Mouse (Mus musculus): ENCODE results near the gene Amotl1. TPM values are rescaled to one million over a fixed set of nuclear protein-coding genes. Genes with fewer than 3 reads are reported as not detected.
A peak's percentile ranks its signal among the peaks of the same experiment; 100 is the strongest.

Gene Amotl1
- polyA plus RNA-seq, 1 experiment, result 37.3 TPM

- H3K36me3 ChIP-seq (ENCODE audit: control insufficient read depth, insufficient read depth), result no peaks in the 10 kb centered on the region
- TF ChIP-seq TCF3 (IDR thresholded peaks at IDR 0.05; ENCODE audit: insufficient read length, low read depth) (no peak), POLR2A (IDR thresholded peaks at IDR 0.05; ENCODE audit: insufficient read length, low read depth) (no peak), POLR2AphosphoS2 (IDR thresholded peaks at IDR 0.05; ENCODE audit: insufficient read length, low read depth) (no peak), MYOG (IDR thresholded peaks at IDR 0.05; ENCODE audit: control insufficient read depth in 1 of 3, insufficient read depth in 1 of 3, insufficient read length in 2 of 3, low read depth in 2 of 3) (no peak), TCF12 (IDR thresholded peaks at IDR 0.05; ENCODE audit: insufficient read depth, poor library complexity, severe bottlenecking) (no peak), REST (IDR thresholded peaks at IDR 0.05; ENCODE audit: insufficient read depth, insufficient read length) (no peak), SRF (IDR thresholded peaks at IDR 0.05; ENCODE audit: control insufficient read depth, insufficient read length, low read depth) (no peak), USF1 (IDR thresholded peaks at IDR 0.05; ENCODE audit: low read depth) (no peak), MAX (IDR thresholded peaks at IDR 0.05; ENCODE audit: low read depth) (no peak), E2F4 (IDR thresholded peaks at IDR 0.05; ENCODE audit: insufficient read depth) (no peak), CEBPB (IDR thresholded peaks at IDR 0.05; ENCODE audit: insufficient read depth, poor library complexity, severe bottlenecking) (no peak), MYOD1 (IDR thresholded peaks at IDR 0.05; ENCODE audit: control insufficient read depth in 1 of 3, insufficient read length in 2 of 3, low read depth in 2 of 3) (no peak)
- H3ac ChIP-seq (ENCODE audit: control insufficient read depth, insufficient read length), result no peak overlapping the region
- H3K4me2 ChIP-seq (ENCODE audit: low read depth), result no peak overlapping the region
- no peaks in the 10 kb centered on the region for H3K27me3 ChIP-seq (ENCODE audit: control insufficient read depth, insufficient read depth, insufficient read length)
- no peak overlapping the region for H3K4me3 ChIP-seq
- H3K79me2 ChIP-seq (ENCODE audit: control insufficient read depth, insufficient read depth), result no peaks in the 10 kb centered on the region
Measured at GRCm38 (mm10) chr9:14523408-14524043, 121.3 kb downstream of the Amotl1 start.

DNA sequence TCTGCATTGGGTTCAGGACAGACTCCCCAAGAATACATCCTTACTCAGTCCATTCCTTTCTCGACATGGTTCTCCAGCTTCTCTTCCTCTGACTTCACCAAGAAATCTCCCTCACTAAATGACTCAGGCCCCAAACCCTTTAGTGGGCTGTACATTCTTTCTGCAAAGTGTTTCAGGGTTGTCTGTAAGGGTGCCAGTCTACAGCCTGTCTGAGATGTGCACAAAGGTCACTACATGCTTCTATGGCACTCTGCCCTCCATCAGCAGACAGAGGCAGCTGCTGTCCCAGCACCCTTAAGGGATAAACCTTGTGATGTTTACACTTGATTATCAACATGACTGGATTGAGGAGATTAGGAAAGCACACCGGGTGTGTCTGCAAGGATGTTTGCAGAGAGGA, 123.2 kb downstream of the Amotl1 start:
- Histone ChIP-seq H3K4me3 (no peak overlapping the region), H3K79me2 (ENCODE audit: control insufficient read depth, insufficient read depth) (no peaks in the 10 kb centered on the region), H3K4me2 (ENCODE audit: low read depth) (no peak overlapping the region), H3ac (ENCODE audit: control insufficient read depth, insufficient read length) (no peak overlapping the region), H3K36me3 (ENCODE audit: control insufficient read depth, insufficient read depth) (no peaks in the 10 kb centered on the region), H3K27me3 (ENCODE audit: control insufficient read depth, insufficient read depth, insufficient read length) (no peaks in the 10 kb centered on the region)
- no peak for TF ChIP-seq SRF (IDR thresholded peaks at IDR 0.05; ENCODE audit: control insufficient read depth, insufficient read length, low read depth)
- TF ChIP-seq MYOG (IDR thresholded peaks at IDR 0.05; ENCODE audit: control insufficient read depth in 1 of 3, insufficient read depth in 1 of 3, insufficient read length in 2 of 3, low read depth in 2 of 3), result peak in 1 of 3 experiments; percentile 45
- no peak for TF ChIP-seq REST (IDR thresholded peaks at IDR 0.05; ENCODE audit: insufficient read depth, insufficient read length)
- TF ChIP-seq MYOD1 (IDR thresholded peaks at IDR 0.05; ENCODE audit: control insufficient read depth in 1 of 3, insufficient read length in 2 of 3, low read depth in 2 of 3), result peak in 1 of 3 experiments; percentile 67

DNA sequence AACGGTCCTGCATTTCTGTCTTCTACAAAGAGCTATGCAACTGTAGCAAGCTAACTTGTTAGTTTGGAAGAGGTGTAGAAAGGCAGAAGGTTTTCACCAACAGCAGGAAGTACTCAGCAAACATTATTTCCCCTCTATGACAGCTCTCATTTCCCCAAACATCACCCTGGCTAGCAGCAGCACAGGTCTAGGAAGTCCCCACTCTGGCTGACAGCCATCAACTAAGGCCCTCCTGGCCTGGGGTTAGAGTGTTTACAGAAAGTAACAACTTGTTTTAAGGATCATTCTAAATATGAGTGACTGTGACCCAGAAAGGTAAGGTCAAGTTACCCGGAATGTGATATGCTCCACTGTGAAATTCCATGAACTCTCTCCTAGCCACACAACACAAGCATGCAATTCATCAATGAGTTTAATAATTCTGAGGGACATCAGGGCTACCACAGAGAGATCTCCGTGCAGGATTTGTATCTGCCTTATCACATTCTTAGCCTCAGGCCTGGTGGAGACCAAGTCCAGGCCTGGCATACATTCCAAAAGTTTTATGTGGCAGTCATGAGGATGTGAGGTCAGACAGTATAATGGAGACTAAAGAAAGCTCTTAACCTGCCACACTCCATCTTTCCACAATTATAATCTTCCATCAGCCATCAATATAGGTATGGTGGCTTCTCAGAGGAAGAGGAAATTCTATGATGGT, 123.7 kb downstream of the Amotl1 start:
- Histone ChIP-seq H3K36me3 (ENCODE audit: control insufficient read depth, insufficient read depth) (no peaks in the 10 kb centered on the region), H3K4me2 (ENCODE audit: low read depth) (peak overlapping the region; percentile 8), H3K4me3 (no peak overlapping the region), H3ac (ENCODE audit: control insufficient read depth, insufficient read length) (no peak overlapping the region), H3K27me3 (ENCODE audit: control insufficient read depth, insufficient read depth, insufficient read length) (no peaks in the 10 kb centered on the region), H3K79me2 (ENCODE audit: control insufficient read depth, insufficient read depth) (no peaks in the 10 kb centered on the region)
- TF ChIP-seq USF1 (IDR thresholded peaks at IDR 0.05; ENCODE audit: low read depth) (no peak), MYOD1 (IDR thresholded peaks at IDR 0.05; ENCODE audit: control insufficient read depth in 1 of 3, insufficient read length in 2 of 3, low read depth in 2 of 3) (no peak), POLR2A (IDR thresholded peaks at IDR 0.05; ENCODE audit: insufficient read length, low read depth) (no peak), MAX (IDR thresholded peaks at IDR 0.05; ENCODE audit: low read depth) (no peak), POLR2AphosphoS2 (IDR thresholded peaks at IDR 0.05; ENCODE audit: insufficient read length, low read depth) (no peak), CEBPB (IDR thresholded peaks at IDR 0.05; ENCODE audit: insufficient read depth, poor library complexity, severe bottlenecking) (no peak), SRF (IDR thresholded peaks at IDR 0.05; ENCODE audit: control insufficient read depth, insufficient read length, low read depth) (no peak), TCF3 (IDR thresholded peaks at IDR 0.05; ENCODE audit: insufficient read length, low read depth) (no peak), E2F4 (IDR thresholded peaks at IDR 0.05; ENCODE audit: insufficient read depth) (no peak), MYOG (IDR thresholded peaks at IDR 0.05; ENCODE audit: control insufficient read depth in 1 of 3, insufficient read depth in 1 of 3, insufficient read length in 2 of 3, low read depth in 2 of 3) (no peak), REST (IDR thresholded peaks at IDR 0.05; ENCODE audit: insufficient read depth, insufficient read length) (no peak), TCF12 (IDR thresholded peaks at IDR 0.05; ENCODE audit: insufficient read depth, poor library complexity, severe bottlenecking) (no peak)

DNA sequence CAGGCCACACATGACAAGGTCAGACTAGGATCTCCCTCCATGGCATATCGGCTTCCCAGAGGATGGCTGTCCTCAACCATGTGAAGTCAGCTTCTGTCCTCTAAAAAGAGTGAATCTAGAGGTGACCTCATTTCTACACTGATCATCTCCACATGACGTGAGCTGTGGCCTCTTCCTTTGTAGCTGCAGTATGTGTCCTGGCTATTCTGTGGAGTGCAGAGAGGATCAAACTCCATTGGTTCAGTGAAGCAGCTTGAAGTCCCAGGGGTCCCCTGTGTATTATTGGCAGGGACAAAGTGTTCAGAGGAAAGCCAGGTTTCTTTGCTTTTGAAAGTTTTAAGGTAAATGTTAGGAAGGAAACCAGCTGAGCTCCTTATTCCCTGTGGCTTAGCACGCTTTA, 126.8 kb downstream of the Amotl1 start:
- no peak overlapping the region for H3K4me2 ChIP-seq (ENCODE audit: low read depth)
- H3K79me2 ChIP-seq (ENCODE audit: control insufficient read depth, insufficient read depth), result no peaks in the 10 kb centered on the region
- H3K36me3 ChIP-seq (ENCODE audit: control insufficient read depth, insufficient read depth), result no peaks in the 10 kb centered on the region
- TF ChIP-seq MYOG (IDR thresholded peaks at IDR 0.05; ENCODE audit: control insufficient read depth in 1 of 3, insufficient read depth in 1 of 3, insufficient read length in 2 of 3, low read depth in 2 of 3) (no peak), MAX (IDR thresholded peaks at IDR 0.05; ENCODE audit: low read depth) (no peak), USF1 (IDR thresholded peaks at IDR 0.05; ENCODE audit: low read depth) (no peak), CEBPB (IDR thresholded peaks at IDR 0.05; ENCODE audit: insufficient read depth, poor library complexity, severe bottlenecking) (no peak), MYOD1 (IDR thresholded peaks at IDR 0.05; ENCODE audit: control insufficient read depth in 1 of 3, insufficient read length in 2 of 3, low read depth in 2 of 3) (no peak), POLR2A (IDR thresholded peaks at IDR 0.05; ENCODE audit: insufficient read length, low read depth) (no peak), TCF3 (IDR thresholded peaks at IDR 0.05; ENCODE audit: insufficient read length, low read depth) (no peak), E2F4 (IDR thresholded peaks at IDR 0.05; ENCODE audit: insufficient read depth) (no peak), POLR2AphosphoS2 (IDR thresholded peaks at IDR 0.05; ENCODE audit: insufficient read length, low read depth) (no peak), TCF12 (IDR thresholded peaks at IDR 0.05; ENCODE audit: insufficient read depth, poor library complexity, severe bottlenecking) (no peak), REST (IDR thresholded peaks at IDR 0.05; ENCODE audit: insufficient read depth, insufficient read length) (no peak), SRF (IDR thresholded peaks at IDR 0.05; ENCODE audit: control insufficient read depth, insufficient read length, low read depth) (no peak)
- H3K4me3 ChIP-seq, result no peak overlapping the region
- no peaks in the 10 kb centered on the region for H3K27me3 ChIP-seq (ENCODE audit: control insufficient read depth, insufficient read depth, insufficient read length)
- H3ac ChIP-seq (ENCODE audit: control insufficient read depth, insufficient read length), result no peak overlapping the region
